Comparison of ENCODE assay signal across 28 mouse cellular contexts in genomic region chr11:111929366-111929765, GRCm38 (mm10).
DNase-seq lines count a peak whose midpoint lies in the region; ATAC-seq lines count a peak whose summit lies in the region.
"Had no signal": no experiment of that assay in that cellular context is flagged by ENCODE, and none has a peak within 500 bp of the region (broad histone marks: within the 10 kb centered on the region; RNA-seq: fewer than 3 reads in every experiment).

No protein-coding gene starts in this region.

- H3K4me1 ChIP-seq in forebrain, embryonic 14.5 days (ENCODE audit: control insufficient read depth, insufficient read depth, low read length): no peaks in the 10 kb centered on the region
- H3K4me1 ChIP-seq in forebrain, embryonic 15.5 days: peaks cover 5% of the 10 kb centered on the region; the same call in 1 of the 2 replicates
- peaks cover 4% of the 10 kb centered on the region; the same call in 1 of the 2 replicates for H3K4me1 ChIP-seq in midbrain, embryonic 14.5 days (ENCODE audit: control insufficient read depth, insufficient read depth, low read length)
- H3K4me1 ChIP-seq in midbrain, embryonic 11.5 days (ENCODE audit: control insufficient read depth, insufficient read depth, low read length): 0 out of 2 replicates have a peak, but pooled peaks cover 2% of the 10 kb centered on the region
- peaks cover 13% of the 10 kb centered on the region for H3K4me1 ChIP-seq in embryonic facial prominence, embryonic 10.5 days
- 0 out of 2 replicates have a peak, but pooled peaks cover 8% of the 10 kb centered on the region for H3K4me1 ChIP-seq in hindbrain, embryonic 15.5 days (replicated peaks)
- H3K4me1 ChIP-seq: heart, embryonic 13.5 days; intestine, embryonic 15.5 days; liver, embryonic 15.5 days had no signal

- ATAC-seq in forebrain, embryonic 14.5 days: no peak
- ATAC-seq in forebrain, embryonic 15.5 days (replicated peaks): no peak
- ATAC-seq in midbrain, embryonic 14.5 days (ENCODE audit: low FRiP score, low TSS enrichment): no peak
- ATAC-seq in midbrain, embryonic 11.5 days (ENCODE audit: low FRiP score): no peak
- ATAC-seq in hindbrain, embryonic 15.5 days (ENCODE audit: low FRiP score, low read depth): no peak
- no peak for ATAC-seq in frontal cortex, adult (ENCODE audit: low TSS enrichment)
- ATAC-seq: intestine, embryonic 15.5 days had no signal

- no peaks in the 10 kb centered on the region for H3K27me3 ChIP-seq in forebrain, embryonic 14.5 days (replicated peaks; ENCODE audit: control insufficient read depth, insufficient read depth, low read length)
- no peaks in the 10 kb centered on the region for H3K27me3 ChIP-seq in forebrain, embryonic 15.5 days
- H3K27me3 ChIP-seq in midbrain, embryonic 14.5 days (ENCODE audit: control insufficient read depth, insufficient read depth, low read length): no peaks in the 10 kb centered on the region
- H3K27me3 ChIP-seq in midbrain, embryonic 11.5 days (ENCODE audit: control insufficient read depth, insufficient read depth, low read length): no peaks in the 10 kb centered on the region
- H3K27me3 ChIP-seq in embryonic facial prominence, embryonic 10.5 days (replicated peaks; ENCODE audit: low read depth, poor library complexity, severe bottlenecking): no peaks in the 10 kb centered on the region
- no peaks in the 10 kb centered on the region for H3K27me3 ChIP-seq in hindbrain, embryonic 15.5 days
- H3K27me3 ChIP-seq: embryonic facial prominence, embryonic 15.5 days; forebrain, embryonic 12.5 days; heart, embryonic 13.5 days; intestine, embryonic 15.5 days; liver, embryonic 15.5 days; neural tube, embryonic 13.5 days had no signal

- no peaks in the 10 kb centered on the region for H3K9me3 ChIP-seq in forebrain, embryonic 14.5 days (replicated peaks; ENCODE audit: control insufficient read depth, low read length)
- no peaks in the 10 kb centered on the region for H3K9me3 ChIP-seq in forebrain, embryonic 15.5 days
- H3K9me3 ChIP-seq in midbrain, embryonic 14.5 days (ENCODE audit: control insufficient read depth, low read length): no peaks in the 10 kb centered on the region
- H3K9me3 ChIP-seq in midbrain, embryonic 11.5 days (ENCODE audit: control insufficient read depth, low read length): no peaks in the 10 kb centered on the region
- H3K9me3 ChIP-seq in embryonic facial prominence, embryonic 10.5 days: no peaks in the 10 kb centered on the region
- H3K9me3 ChIP-seq in hindbrain, embryonic 15.5 days: no peaks in the 10 kb centered on the region
- H3K9me3 ChIP-seq: embryonic facial prominence, embryonic 15.5 days; forebrain, embryonic 12.5 days; heart, embryonic 13.5 days; intestine, embryonic 15.5 days; liver, embryonic 15.5 days; midbrain, embryonic 10.5 days; neural tube, embryonic 13.5 days had no signal

- no peak overlapping the region for H3K4me2 ChIP-seq in forebrain, embryonic 14.5 days (ENCODE audit: low read length)
- H3K4me2 ChIP-seq in forebrain, embryonic 15.5 days (replicated peaks): no peak overlapping the region
- H3K4me2 ChIP-seq in midbrain, embryonic 14.5 days (ENCODE audit: low read length): no peak overlapping the region; the same call in 1 of the 2 replicates
- H3K4me2 ChIP-seq in midbrain, embryonic 11.5 days: no peak overlapping the region
- H3K4me2 ChIP-seq in hindbrain, embryonic 15.5 days: no peak overlapping the region
- H3K4me2 ChIP-seq: embryonic facial prominence, embryonic 15.5 days; forebrain, embryonic 12.5 days; heart, embryonic 13.5 days; intestine, embryonic 15.5 days; liver, embryonic 15.5 days; lung, embryonic 14.5 days; neural tube, embryonic 13.5 days had no signal

- 70% methylated on average over 10 of the region's 10 CpGs for WGBS in forebrain, embryonic 14.5 days
- 61% methylated on average over 10 of the region's 10 CpGs for WGBS in forebrain, embryonic 15.5 days
- 29% methylated on average over 10 of the region's 10 CpGs for WGBS in midbrain, embryonic 14.5 days
- 64% methylated on average over 10 of the region's 10 CpGs for WGBS in midbrain, embryonic 11.5 days
- WGBS in embryonic facial prominence, embryonic 10.5 days: 71% methylated on average over 10 of the region's 10 CpGs
- 33% methylated on average over 10 of the region's 10 CpGs for WGBS in hindbrain, embryonic 15.5 days

- no peaks in the 10 kb centered on the region for H3K36me3 ChIP-seq in forebrain, embryonic 14.5 days (ENCODE audit: control insufficient read depth, insufficient read depth, low read length)
- H3K36me3 ChIP-seq in forebrain, embryonic 15.5 days: no peaks in the 10 kb centered on the region
- no peaks in the 10 kb centered on the region for H3K36me3 ChIP-seq in midbrain, embryonic 14.5 days (ENCODE audit: control insufficient read depth, insufficient read depth, low read length)
- no peaks in the 10 kb centered on the region for H3K36me3 ChIP-seq in midbrain, embryonic 11.5 days (ENCODE audit: control insufficient read depth, insufficient read depth, low read length)
- no peaks in the 10 kb centered on the region for H3K36me3 ChIP-seq in embryonic facial prominence, embryonic 10.5 days (replicated peaks)
- H3K36me3 ChIP-seq in hindbrain, embryonic 15.5 days: no peaks in the 10 kb centered on the region
- H3K36me3 ChIP-seq: embryonic facial prominence, embryonic 15.5 days; forebrain, embryonic 12.5 days; heart, embryonic 13.5 days; intestine, embryonic 15.5 days; liver, embryonic 15.5 days; midbrain, embryonic 10.5 days; neural tube, embryonic 13.5 days had no signal

- peak; percentile 22 for DNase-seq in forebrain, embryonic 14.5 days (ENCODE audit: low spot score)
- DNase-seq in midbrain, embryonic 14.5 days: peak; percentile 45
- DNase-seq in midbrain, embryonic 11.5 days (ENCODE audit: low spot score, missing footprints): no peak
- DNase-seq in embryonic facial prominence, embryonic 10.5 days (ENCODE audit: low spot score): no peak
- no peak for DNase-seq in kidney, postnatal 25 days
- DNase-seq: adrenal gland, postnatal 14 days; cerebellum, adult 18-20 months; cerebellum, postnatal 36 days; heart, postnatal 10 days; kidney, adult 2 months; kidney, postnatal 4 days; liver; lung, embryonic 14.5 days; lung, postnatal 14 days; right cerebral cortex, postnatal 4 days; thymus, adult 18-20 months; thymus, postnatal 25 days had no signal

- no peak overlapping the region for H3K9ac ChIP-seq in forebrain, embryonic 14.5 days (ENCODE audit: low read length)
- no peak overlapping the region for H3K9ac ChIP-seq in forebrain, embryonic 15.5 days (replicated peaks)
- H3K9ac ChIP-seq in midbrain, embryonic 14.5 days (replicated peaks; ENCODE audit: low read length): no peak overlapping the region
- H3K9ac ChIP-seq in midbrain, embryonic 11.5 days (ENCODE audit: low read length): no peak overlapping the region
- H3K9ac ChIP-seq in hindbrain, embryonic 15.5 days: no peak overlapping the region
- H3K9ac ChIP-seq: embryonic facial prominence, embryonic 15.5 days; forebrain, embryonic 12.5 days; heart, embryonic 13.5 days; intestine, embryonic 15.5 days; liver, embryonic 15.5 days; lung, embryonic 14.5 days; neural tube, embryonic 13.5 days had no signal

- no peak overlapping the region for H3K4me3 ChIP-seq in forebrain, embryonic 14.5 days (ENCODE audit: low read depth, low read length)
- H3K4me3 ChIP-seq in forebrain, embryonic 15.5 days: no peak overlapping the region
- H3K4me3 ChIP-seq in midbrain, embryonic 14.5 days (replicated peaks; ENCODE audit: low read depth, low read length): no peak overlapping the region
- no peak overlapping the region for H3K4me3 ChIP-seq in midbrain, embryonic 11.5 days (ENCODE audit: low read depth, low read length)
- H3K4me3 ChIP-seq in embryonic facial prominence, embryonic 10.5 days: no peak overlapping the region
- no peak overlapping the region for H3K4me3 ChIP-seq in hindbrain, embryonic 15.5 days
- H3K4me3 ChIP-seq: embryonic facial prominence, embryonic 15.5 days; forebrain, embryonic 12.5 days; heart, embryonic 13.5 days; intestine, embryonic 15.5 days; liver, embryonic 15.5 days; midbrain, embryonic 10.5 days; neural tube, embryonic 13.5 days had no signal

- H3K27ac ChIP-seq in forebrain, embryonic 14.5 days (ENCODE audit: low read depth, low read length): no peak overlapping the region
- no peak overlapping the region for H3K27ac ChIP-seq in forebrain, embryonic 15.5 days (replicated peaks)
- 0 out of 2 replicates have a peak overlapping the region, but pooled peaks have one; percentile 39 for H3K27ac ChIP-seq in midbrain, embryonic 14.5 days (replicated peaks; ENCODE audit: low read depth, low read length)
- no peak overlapping the region for H3K27ac ChIP-seq in midbrain, embryonic 11.5 days (ENCODE audit: low read depth, low read length)
- H3K27ac ChIP-seq in embryonic facial prominence, embryonic 10.5 days (replicated peaks): 0 out of 2 replicates have a peak overlapping the region, but pooled peaks have one; percentile 48
- 0 out of 2 replicates have a peak overlapping the region, but pooled peaks have one; percentile 7 for H3K27ac ChIP-seq in hindbrain, embryonic 15.5 days (replicated peaks)
- H3K27ac ChIP-seq: embryonic facial prominence, embryonic 15.5 days; forebrain, embryonic 12.5 days; heart, embryonic 13.5 days; intestine, embryonic 15.5 days; liver, embryonic 15.5 days; midbrain, embryonic 10.5 days; neural tube, embryonic 13.5 days; stomach, postnatal 0 days had no signal

Comparison
In these comparisons a context has a peak if more than half of its experiments do, and no peak if none do; other contexts are left out.
1. DNase-seq: peak in forebrain, embryonic 14.5 days (single experiment) and midbrain, embryonic 14.5 days (single experiment); none in midbrain, embryonic 11.5 days (single experiment), embryonic facial prominence, embryonic 10.5 days (single experiment) and kidney, postnatal 25 days (0 of 2).
2. H3K27ac ChIP-seq: peak in midbrain, embryonic 14.5 days (single experiment), embryonic facial prominence, embryonic 10.5 days (single experiment) and hindbrain, embryonic 15.5 days (single experiment); none in forebrain, embryonic 14.5 days (single experiment), forebrain, embryonic 15.5 days (single experiment) and midbrain, embryonic 11.5 days (single experiment).